Mouse (Mus musculus) embryonic facial prominence, embryonic 13.5 days (tissue): Measurements from ENCODE around the gene Evi5. TPM values are rescaled to one million over a fixed set of nuclear protein-coding genes. Genes with fewer than 3 reads are reported as not detected.

Experiments
- ATAC-seq: fragments of 200-750 bp; cut with Nextera tagmentation; 2 replicates; pipeline ENCODE4 v1.8.0; 2017; ENCODE audit warnings: low read depth; ENCODE audit not compliant: insufficient number of reproducible peaks, insufficient read depth, low FRiP score, low TSS enrichment
- H3K27ac ChIP-seq: fragments of 300-500 bp; sonication (generic); 2 replicates; pipeline ENCODE4 v1.5.1; 2015; ENCODE audit warnings: moderate library complexity, mild to moderate bottlenecking, inconsistent platforms
- H3K27me3 ChIP-seq: fragments of 300-500 bp; sonication (generic); 2 replicates; pipeline ENCODE4 v1.6.1; 2015; ENCODE audit warnings: mild to moderate bottlenecking, inconsistent platforms
- H3K36me3 ChIP-seq: fragments of 300-500 bp; sonication (generic); 2 replicates; pipeline ENCODE4 v1.6.1; 2015; ENCODE audit warnings: mild to moderate bottlenecking, inconsistent platforms
- H3K4me1 ChIP-seq: fragments of 300-500 bp; sonication (generic); 2 replicates; pipeline ENCODE4 v1.6.1; 2015; ENCODE audit warnings: inconsistent platforms
- H3K4me2 ChIP-seq: fragments of 300-500 bp; sonication (generic); 2 replicates; pipeline ENCODE4 v1.6.1; 2015; ENCODE audit warnings: moderate library complexity, mild to moderate bottlenecking, inconsistent platforms
- H3K4me3 ChIP-seq: fragments of 300-500 bp; sonication (generic); 2 replicates; pipeline ENCODE4 v1.5.1; 2015; ENCODE audit warnings: mild to moderate bottlenecking, inconsistent platforms
- H3K9ac ChIP-seq: fragments of 300-500 bp; sonication (generic); 2 replicates; pipeline ENCODE4 v1.6.1; 2015; ENCODE audit warnings: mild to moderate bottlenecking, inconsistent platforms
- H3K9me3 ChIP-seq: fragments of 300-500 bp; sonication (generic); 2 replicates; pipeline ENCODE4 v1.6.1; 2016; ENCODE audit warnings: inconsistent platforms
- whole genome bisulfite sequencing: fragments of 180-500 bp; shearing (Covaris S2); methylation state at CpG from one replicate; pipeline ENCODE4 v1.1.7; 2015; ENCODE audit warnings: mixed read lengths; 5-methylcytosine and 5-hydroxymethylcytosine counted together
- polyA plus RNA-seq: library from polyadenylated mRNA; unstranded; fragments of >200 nt; fragmentation: Nextera tagmentation; extraction: Ambion mirVana; gene quantifications from 2 replicates; pipeline ENCODE4 v1.2.1, GENCODE M21; 2015

Evi5 gene
- polyA plus RNA-seq, 1 experiment from 2014 or later: 80.9 TPM

DNA sequence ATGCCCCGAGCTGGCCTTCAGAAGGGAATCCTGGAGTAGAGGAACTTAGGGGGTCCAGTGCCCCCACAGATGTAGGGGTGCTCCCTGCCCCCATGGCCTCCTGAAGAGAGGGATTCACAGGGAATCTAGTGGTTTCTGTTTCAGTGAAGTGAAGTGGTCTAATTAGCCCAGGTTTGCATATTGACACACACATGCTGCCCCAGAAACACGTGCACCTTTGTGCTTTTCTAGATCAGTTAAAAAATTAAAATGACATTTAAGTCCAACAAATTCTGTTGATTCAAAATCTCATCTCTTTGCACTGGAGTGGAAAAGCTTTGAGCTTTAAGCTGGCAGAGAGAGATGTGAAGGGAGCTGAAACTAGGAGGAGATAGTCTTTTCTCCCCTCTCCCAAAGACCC is 143.1 kb downstream of the Evi5 start:
- Histone ChIP-seq H3K9me3 (no peaks in the 10 kb centered on the region), H3K4me3 (no peak overlapping the region), H3K9ac (no peak overlapping the region), H3K36me3 (no peaks in the 10 kb centered on the region), H3K4me2 (no peak overlapping the region), H3K27ac (no peak overlapping the region), H3K27me3 (peaks cover 61% of the 10 kb centered on the region), H3K4me1 (peaks cover under 1% of the 10 kb centered on the region; the same call in 1 of the 2 replicates)
- WGBS: 32% methylated on average over 2 of the region's 2 CpGs
- no peak for ATAC-seq

DNA sequence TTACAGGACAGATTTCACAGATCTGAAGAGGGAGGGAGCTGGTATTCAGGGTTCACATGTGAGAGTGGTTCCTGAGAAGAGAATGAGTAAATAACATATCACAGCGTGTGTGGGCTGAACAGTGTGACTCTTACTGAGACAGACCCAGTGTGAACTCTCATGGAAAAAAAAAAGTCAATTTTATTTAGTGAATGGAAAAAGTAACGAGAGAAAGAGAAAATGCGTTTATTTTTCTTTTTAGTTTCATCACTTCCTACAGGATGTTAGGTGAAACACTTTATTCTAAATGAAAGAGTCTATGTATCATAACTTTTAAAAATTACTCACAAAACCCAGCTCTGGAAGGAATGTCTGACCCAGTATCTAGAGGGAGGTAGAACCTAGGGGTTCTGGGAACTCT is 143.5 kb downstream of the Evi5 start:
- H3K4me1 ChIP-seq: peaks cover 4% of the 10 kb centered on the region
- H3K4me3 ChIP-seq: no peak overlapping the region
- peaks cover 66% of the 10 kb centered on the region for H3K27me3 ChIP-seq
- no peaks in the 10 kb centered on the region for H3K36me3 ChIP-seq
- 52% methylated on average over 3 of the region's 3 CpGs for WGBS
- ATAC-seq: no peak
- no peak overlapping the region for H3K9ac ChIP-seq
- no peaks in the 10 kb centered on the region for H3K9me3 ChIP-seq
- H3K27ac ChIP-seq: no peak overlapping the region
- no peak overlapping the region for H3K4me2 ChIP-seq

DNA sequence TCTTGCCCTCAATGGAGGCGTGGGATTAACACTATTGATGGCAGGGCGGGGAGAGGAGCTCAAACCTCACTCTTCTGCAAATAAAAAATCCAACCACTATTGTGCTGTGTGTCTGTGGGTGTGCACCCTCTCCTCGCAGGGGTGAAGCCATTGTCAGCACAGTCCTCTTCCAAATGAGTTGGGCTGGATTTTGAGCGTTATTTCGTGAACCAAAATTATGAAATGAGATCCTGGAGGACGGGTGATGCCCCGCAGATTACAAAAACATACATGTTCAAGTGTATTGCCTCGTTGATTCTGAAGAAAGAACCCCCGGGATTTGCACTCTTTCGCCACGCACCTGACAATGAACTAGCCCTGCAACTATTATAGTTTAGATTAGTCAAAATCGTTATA is 147.9 kb downstream of the Evi5 start:
- H3K9ac ChIP-seq: no peak overlapping the region
- 13% methylated on average over 12 of the region's 12 CpGs for WGBS
- peak overlapping the region; percentile 58; the same call in 1 of the 2 replicates for H3K4me2 ChIP-seq
- H3K4me3 ChIP-seq: peak overlapping the region; percentile 35; the same call in 1 of the 2 replicates
- H3K27me3 ChIP-seq: peaks cover 95% of the 10 kb centered on the region
- ATAC-seq: no peak
- peaks cover 42% of the 10 kb centered on the region for H3K4me1 ChIP-seq
- no peaks in the 10 kb centered on the region for H3K36me3 ChIP-seq
- H3K27ac ChIP-seq: no peak overlapping the region
- H3K9me3 ChIP-seq: no peaks in the 10 kb centered on the region

DNA sequence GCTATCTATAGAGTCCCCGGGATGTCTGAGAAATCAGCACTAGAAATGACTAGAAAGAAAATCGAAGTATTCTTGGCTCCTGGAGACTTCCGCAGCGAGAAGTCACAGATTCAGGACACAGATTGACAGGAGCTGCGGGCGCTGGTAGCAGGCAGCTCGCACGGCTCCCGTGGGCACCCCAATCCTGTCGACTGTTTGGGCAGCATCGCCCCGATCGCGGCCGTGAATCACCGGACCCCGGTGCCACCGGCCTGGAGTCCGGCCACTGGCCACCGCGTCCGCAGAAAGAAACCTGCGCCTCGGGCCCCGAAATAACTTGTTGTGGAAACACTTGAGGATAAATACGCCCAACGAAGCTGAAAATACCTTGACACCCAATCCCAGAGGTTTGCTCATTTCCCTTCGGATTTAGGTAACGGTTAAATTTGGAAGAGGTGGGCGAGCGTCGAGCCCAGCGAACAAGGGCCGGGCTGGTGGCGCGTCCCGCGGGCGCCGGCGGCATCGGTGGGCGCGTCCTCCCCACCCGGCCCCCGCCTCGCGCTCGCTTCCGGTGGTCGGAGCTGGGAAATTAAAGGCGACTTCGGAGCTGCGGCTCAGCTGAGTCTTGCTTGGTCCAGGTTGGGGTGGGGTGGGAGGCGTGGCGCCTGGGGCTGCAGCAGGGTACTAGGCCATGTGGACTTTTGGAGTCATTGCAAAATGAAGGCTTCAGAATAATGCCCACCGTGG is 148.5 kb downstream of the Evi5 start:
- H3K4me3 ChIP-seq: peak overlapping the region; percentile 35
- under 1% methylated on average over 57 of the region's 57 CpGs for WGBS
- ATAC-seq: no peak
- H3K4me2 ChIP-seq: peak overlapping the region; percentile 58
- H3K4me1 ChIP-seq: peaks cover 47% of the 10 kb centered on the region
- peaks cover 95% of the 10 kb centered on the region for H3K27me3 ChIP-seq
- H3K36me3 ChIP-seq: no peaks in the 10 kb centered on the region
- no peak overlapping the region for H3K9ac ChIP-seq
- no peaks in the 10 kb centered on the region for H3K9me3 ChIP-seq
- no peak overlapping the region for H3K27ac ChIP-seq

DNA sequence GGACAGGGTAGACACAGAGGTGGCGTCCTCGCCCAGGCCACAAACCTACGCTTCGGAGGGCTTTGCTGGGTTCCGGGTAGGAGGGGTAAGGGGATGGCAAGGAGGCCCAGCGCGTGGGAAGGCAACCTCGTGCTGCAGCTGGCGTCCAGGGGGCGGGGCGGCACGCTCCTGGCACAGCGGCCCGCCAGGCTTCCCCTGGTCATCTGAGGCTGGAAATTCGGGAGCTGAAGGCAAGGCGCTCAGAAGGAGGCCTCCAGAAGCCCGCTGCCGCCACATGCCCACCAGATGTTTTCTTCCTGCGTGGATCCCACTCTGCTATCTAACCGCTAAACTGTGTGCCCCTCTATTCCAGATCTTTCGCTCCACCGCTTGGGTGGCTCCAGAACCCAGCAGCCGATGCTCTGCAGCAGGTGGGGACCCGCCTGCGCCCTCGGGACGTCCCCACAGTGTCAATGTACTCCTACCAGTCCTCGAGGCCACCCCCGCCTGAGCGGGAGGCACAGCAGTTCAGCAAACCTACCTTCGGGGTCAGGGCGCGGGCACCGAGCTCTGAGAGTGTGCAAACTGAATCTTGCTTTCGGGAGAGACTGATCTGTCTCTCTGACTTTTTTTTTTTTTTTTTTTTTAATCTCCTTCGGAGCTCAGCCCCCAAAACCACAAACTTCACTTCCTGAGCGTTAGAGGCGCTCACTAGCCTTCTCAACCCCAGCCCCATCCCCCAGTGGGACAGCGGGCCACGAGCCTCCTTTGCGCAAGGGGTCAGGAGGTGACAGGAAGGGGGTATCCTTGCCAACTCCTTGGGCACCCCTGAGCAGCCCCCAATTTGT is 149.3 kb downstream of the Evi5 start, which contains the start of gene Gfi1:
Gene Gfi1 (minus strand): TSS at position 602 of the 827 bp plus-strand sequence.
- Histone ChIP-seq H3K9ac (no peak within 1 kb of the TSS), H3K36me3 (no peaks in the 10 kb centered on the region), H3K27ac (no peak within 1 kb of the TSS), H3K4me2 (peak within 1 kb of the TSS; percentile 58), H3K27me3 (peaks cover 96% of the 10 kb centered on the region), H3K4me1 (peaks cover 54% of the 10 kb centered on the region), H3K4me3 (peak within 1 kb of the TSS; percentile 35), H3K9me3 (no peaks in the 10 kb centered on the region)
- WGBS: under 1% methylated on average over 41 of the region's 41 CpGs
- no peak for ATAC-seq

DNA sequence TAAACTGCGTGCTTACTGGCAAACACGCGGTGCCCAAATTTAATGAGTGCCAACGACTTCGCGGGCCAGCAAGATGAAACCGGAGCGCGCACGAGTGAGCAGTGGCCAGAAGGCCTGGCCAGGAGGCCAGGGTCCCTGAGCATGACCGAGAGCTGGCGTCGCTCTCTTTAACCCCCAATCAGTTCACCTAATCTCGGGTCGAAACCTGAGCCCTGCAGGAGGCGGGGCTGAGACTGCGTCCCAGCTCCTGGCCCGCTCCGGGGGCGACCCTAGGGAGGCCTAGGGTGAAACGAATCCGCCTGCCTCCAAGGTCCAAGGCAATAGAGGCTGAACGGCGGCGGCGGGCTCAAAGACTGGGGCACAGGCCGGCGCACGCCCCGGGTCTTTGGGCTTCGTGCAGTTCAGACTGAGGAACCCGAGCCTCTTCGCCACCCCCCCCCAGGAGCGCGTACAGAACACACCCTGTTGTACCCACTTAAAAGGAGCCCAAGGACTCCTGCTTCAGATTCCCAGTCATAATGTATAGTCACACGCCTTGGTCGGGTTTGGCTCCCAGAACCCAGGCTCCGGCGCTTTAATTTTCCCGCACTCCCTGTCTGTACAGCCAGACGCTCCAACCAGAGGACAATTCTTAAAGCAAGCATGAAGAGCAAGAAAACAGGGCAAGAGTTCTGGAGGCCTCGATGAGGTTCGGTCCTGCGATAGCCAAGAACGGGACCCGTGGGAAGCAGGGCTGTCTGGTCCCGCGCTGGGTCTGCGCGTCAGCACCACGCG is 150.1 kb downstream of the Evi5 start:
- H3K9ac ChIP-seq: no peak overlapping the region

DNA sequence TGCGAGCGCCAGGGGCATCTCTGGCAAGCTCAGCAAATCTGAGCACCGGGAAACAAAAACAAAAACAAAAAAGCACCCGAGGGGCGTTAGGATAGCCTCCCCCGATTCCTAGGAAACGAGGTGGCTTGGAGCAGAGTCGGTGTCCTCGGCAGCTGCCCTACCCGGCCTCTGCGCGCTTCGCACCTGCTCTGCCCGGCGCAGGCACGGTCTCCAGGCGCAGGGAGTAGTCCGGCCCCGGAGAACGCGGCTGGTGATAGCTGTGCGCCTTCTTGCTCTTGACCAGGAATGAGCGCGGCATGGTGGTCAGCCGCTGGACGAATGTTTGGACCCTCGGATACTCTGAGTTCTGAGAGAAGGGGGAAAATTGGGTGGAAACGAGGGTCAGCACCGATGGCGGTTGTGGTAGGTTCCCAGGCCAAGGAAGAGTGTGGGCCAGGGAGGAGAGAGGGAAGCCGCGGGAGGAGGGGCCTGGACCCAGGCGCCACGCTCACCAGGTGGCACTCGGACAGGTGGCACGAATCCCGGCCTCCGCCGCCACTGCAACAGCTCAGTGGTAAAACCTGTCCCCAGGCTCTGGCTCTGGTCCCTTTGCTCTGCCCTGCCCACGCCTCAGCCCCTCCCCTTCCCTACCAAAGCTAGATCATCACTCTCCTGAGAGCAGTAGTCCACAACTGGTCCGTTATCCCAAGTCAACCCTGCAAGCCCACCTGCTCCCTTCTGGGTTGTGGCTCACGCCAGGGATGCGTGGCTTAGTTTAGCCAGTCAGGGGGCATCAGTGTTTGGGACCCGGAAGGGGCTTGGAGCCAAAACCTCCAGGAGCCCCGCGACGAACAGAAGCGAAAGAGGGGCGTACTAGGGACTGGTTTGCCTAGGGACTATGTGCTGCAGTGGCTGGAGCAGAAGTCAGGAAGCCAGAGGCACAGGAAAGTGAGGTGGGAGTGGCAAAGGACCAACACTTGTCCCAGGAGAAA is 151.1 kb downstream of the Evi5 start:
- ATAC-seq: 0 out of 2 replicates have a peak, but pooled peaks have one; percentile 35
- under 1% methylated on average over 49 of the region's 49 CpGs for WGBS
- Histone ChIP-seq H3K36me3 (no peaks in the 10 kb centered on the region), H3K4me1 (peaks cover 54% of the 10 kb centered on the region), H3K27me3 (peaks cover 99% of the 10 kb centered on the region), H3K27ac (no peak overlapping the region), H3K9me3 (no peaks in the 10 kb centered on the region), H3K4me3 (peak overlapping the region; percentile 35), H3K9ac (no peak overlapping the region), H3K4me2 (peak overlapping the region; percentile 58)

More for the DNA sequence above, 150.1 kb downstream of the Evi5 start:
- H3K4me1 ChIP-seq: peaks cover 54% of the 10 kb centered on the region
- H3K4me3 ChIP-seq: peak overlapping the region; percentile 35
- no peak overlapping the region for H3K27ac ChIP-seq
- no peak for ATAC-seq
- peaks cover 96% of the 10 kb centered on the region for H3K27me3 ChIP-seq
- under 1% methylated on average over 52 of the region's 52 CpGs for WGBS
- H3K9me3 ChIP-seq: no peaks in the 10 kb centered on the region
- no peaks in the 10 kb centered on the region for H3K36me3 ChIP-seq
- peak overlapping the region; percentile 58 for H3K4me2 ChIP-seq

DNA sequence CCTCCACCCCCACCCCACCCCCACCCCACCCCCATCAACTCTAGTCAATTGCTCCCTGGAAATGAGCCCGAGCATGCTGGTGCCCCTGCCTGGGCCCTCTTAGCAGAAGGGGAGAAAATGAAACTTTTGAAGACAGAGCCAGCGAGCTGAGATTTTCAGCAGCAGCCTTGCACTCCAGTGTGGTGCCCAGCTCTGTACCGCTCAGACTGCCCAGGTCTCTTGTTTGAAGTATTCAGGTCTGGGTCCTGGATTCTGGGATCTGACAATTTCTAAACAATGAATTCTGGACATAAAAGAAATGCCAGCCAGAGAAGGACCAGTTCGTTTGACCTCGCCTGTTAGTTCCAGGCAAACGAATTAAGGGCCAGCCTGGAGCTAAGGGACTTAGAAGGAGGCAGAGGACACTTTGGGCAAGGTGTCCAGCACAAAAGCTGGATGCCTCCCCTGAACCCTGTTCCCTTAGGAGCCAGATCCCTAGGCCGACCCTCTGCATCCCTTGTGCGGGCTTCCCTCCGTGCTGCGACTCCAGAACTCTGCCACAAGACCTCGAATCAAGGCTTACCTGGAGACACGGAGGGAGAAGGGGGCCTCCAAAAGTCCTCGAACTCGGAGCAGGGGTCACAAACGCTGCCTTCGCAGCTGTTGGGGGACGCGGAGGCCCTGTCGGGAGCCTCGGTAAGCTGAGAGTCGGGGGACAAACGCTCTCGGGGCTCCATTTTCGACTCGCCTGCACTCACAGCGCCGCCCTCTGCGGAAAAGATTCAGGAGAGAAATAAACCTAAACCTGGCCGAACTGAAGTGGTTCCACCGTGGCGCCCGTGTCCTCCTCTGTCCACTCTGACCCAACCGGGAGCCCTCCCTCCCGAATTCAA is 152.0 kb downstream of the Evi5 start:
- no peak for ATAC-seq

DNA sequence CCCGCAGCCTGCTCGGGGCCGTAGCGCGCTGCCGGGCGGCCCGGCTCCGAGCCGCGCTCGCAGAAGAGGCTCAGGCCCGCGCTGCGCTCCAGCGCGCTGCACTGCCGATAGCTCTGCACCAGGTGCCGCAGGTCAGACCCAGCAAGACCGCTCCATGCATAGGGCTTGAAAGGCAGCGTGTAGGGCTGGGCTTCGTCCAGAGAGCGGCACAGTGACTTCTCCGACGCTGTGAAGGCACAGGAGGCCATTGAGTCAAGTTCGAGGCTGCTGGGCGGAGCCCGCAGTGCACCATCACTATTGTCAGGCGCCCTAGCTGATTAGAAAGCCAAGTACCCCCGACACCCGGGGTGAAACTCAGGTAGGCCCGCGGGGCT is 153.3 kb downstream of the Evi5 start:
- no peaks in the 10 kb centered on the region for H3K9me3 ChIP-seq
- H3K36me3 ChIP-seq: no peaks in the 10 kb centered on the region
- H3K4me3 ChIP-seq: peak overlapping the region; percentile 45
- under 1% methylated on average over 33 of the region's 33 CpGs for WGBS
- peak overlapping the region; percentile 72 for H3K4me2 ChIP-seq
- H3K9ac ChIP-seq: peak overlapping the region; percentile 61
- peaks cover 99% of the 10 kb centered on the region for H3K27me3 ChIP-seq
- ATAC-seq: no peak
- H3K4me1 ChIP-seq: peaks cover 52% of the 10 kb centered on the region
- no peak overlapping the region for H3K27ac ChIP-seq

More for the DNA sequence above, 152.0 kb downstream of the Evi5 start:
- WGBS: under 1% methylated on average over 34 of the region's 34 CpGs
- Histone ChIP-seq H3K9ac (no peak overlapping the region), H3K9me3 (no peaks in the 10 kb centered on the region), H3K36me3 (no peaks in the 10 kb centered on the region), H3K27ac (no peak overlapping the region), H3K4me3 (peak overlapping the region; percentile 35), H3K4me2 (peak overlapping the region; percentile 58), H3K27me3 (peaks cover 98% of the 10 kb centered on the region), H3K4me1 (peaks cover 54% of the 10 kb centered on the region)
